Mouse (Mus musculus) C2C12 (cell line): ENCODE results near the gene Gm16485.

Source experiments
- CEBPB ChIP-seq: IDR thresholded peaks from one replicate; pipeline ENCODE4 v1.6.1; 2011; ENCODE audit warnings: low read depth, mild to moderate bottlenecking, control low read depth, moderate library complexity
- CTCF ChIP-seq: IDR thresholded peaks from one replicate; pipeline ENCODE4 v1.5.1; 2011; ENCODE audit not compliant: control insufficient read depth, insufficient read depth, insufficient read length
- FOSL1 ChIP-seq: IDR thresholded peaks from one replicate; pipeline ENCODE4 v1.8.0; 2011; ENCODE audit warnings: mild to moderate bottlenecking, low read length; ENCODE audit not compliant: poor library complexity, insufficient read depth, severe bottlenecking
- MAX ChIP-seq: IDR thresholded peaks from one replicate; pipeline ENCODE4 v1.6.1; 2011; ENCODE audit warnings: mild to moderate bottlenecking, control low read depth
- MYOD1 ChIP-seq: IDR thresholded peaks from one replicate; pipeline ENCODE4 v1.6.1; 2011; ENCODE audit warnings: low read depth; ENCODE audit not compliant: control insufficient read depth, insufficient read length
- MYOG ChIP-seq: IDR thresholded peaks from one replicate; pipeline ENCODE4 v1.6.1; 2011; ENCODE audit not compliant: control insufficient read depth, insufficient read length; ENCODE audit errors: extremely low read depth
- USF1 ChIP-seq: IDR thresholded peaks from one replicate; pipeline ENCODE4 v1.6.1; 2011; ENCODE audit warnings: low read depth, mild to moderate bottlenecking, control low read depth, moderate library complexity

- TF ChIP-seq CEBPB (no peak), CTCF (no peak), MYOD1 (no peak), FOSL1 (no peak), MAX (no peak), MYOG (no peak), USF1 (no peak)
Measured at GRCm38 (mm10) chr9:8953306-8953705, 18.3 kb upstream of the Gm16485 start.
